8 mouse cellular contexts compared by ENCODE assay signal in the genomic region with DNA sequence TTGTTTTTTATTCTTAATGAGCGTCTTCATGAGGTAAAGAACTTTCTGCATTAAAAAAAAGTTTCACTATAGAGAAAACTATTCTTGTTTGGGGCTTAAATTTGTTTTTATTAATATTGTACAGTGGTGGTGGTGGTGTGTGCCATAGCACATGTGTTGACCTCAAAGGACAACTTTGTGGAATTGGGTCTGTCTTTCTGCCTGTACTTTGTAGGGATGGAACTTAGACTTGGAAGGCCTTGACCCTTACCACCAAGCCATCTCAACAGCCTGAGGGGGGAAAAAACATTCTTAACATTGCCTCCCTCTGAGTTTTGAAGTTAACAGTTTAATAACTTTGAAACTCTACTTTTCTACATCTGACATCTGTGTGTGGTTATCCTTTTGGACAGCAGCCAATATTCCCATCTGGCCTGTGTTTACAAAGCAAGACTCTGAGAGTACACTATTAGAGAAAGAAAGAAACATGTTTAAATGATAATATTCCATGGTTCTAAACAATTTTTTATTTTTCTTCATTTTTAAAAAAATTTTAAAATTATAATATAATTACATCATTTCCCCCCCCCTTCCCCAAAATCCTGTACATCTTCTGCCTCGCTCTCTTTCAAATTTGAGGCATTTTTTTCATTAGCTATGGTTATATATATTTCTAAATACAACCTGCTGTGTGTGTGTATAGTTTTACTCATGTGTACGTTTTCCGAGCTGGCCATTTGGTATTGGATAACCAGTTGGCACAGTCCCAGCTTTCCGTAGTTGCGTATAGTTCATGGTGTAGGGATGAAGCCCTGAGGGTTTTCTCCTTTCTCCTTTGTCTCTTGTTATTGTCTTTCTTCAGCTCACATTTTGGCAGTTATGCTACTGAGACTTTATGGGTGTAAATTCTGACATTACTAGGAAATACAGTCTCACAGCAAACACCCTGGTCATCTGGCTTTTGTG. TPM values are rescaled to one million over a fixed set of nuclear protein-coding genes. Genes with fewer than 3 reads are reported as not detected.
DNase-seq lines count a peak whose midpoint lies in the region; ATAC-seq lines count a peak whose summit lies in the region.

No protein-coding gene starts in this region.

- DNase-seq in gastrocnemius, postnatal 14 days, result peak; percentile 26
- no peak for DNase-seq in gastrocnemius, postnatal 25 days
- peak; percentile 25 for DNase-seq in ovary, postnatal 14 days (ENCODE audit: low spot score)
- no peak for DNase-seq in ovary, postnatal 10 days (ENCODE audit: low spot score)
- DNase-seq in layer of hippocampus, adult 11-12 months (ENCODE audit: low spot score), result peak; percentile 52
- DNase-seq in thymus, postnatal 10 days (ENCODE audit: low spot score in 2 of 2), result no peak

- no peaks in the 10 kb centered on the region for H3K4me1 ChIP-seq in stomach, embryonic 15.5 days

- 41% methylated on average over 6 of the region's 6 CpGs for WGBS in stomach, embryonic 15.5 days

- H3K9ac ChIP-seq in stomach, embryonic 15.5 days, result no peak overlapping the region

- no peak overlapping the region for H3K4me3 ChIP-seq in stomach, embryonic 15.5 days (replicated peaks)

- intact Hi-C loops in gastrocnemius, postnatal 14 days (cut with DNase I; ENCODE audit: low total_unique reads), result no loop called here

- H3K4me2 ChIP-seq in stomach, embryonic 15.5 days, result no peak overlapping the region

- no peaks in the 10 kb centered on the region for H3K27me3 ChIP-seq in stomach, embryonic 15.5 days (replicated peaks)

- no peak for ATAC-seq in stomach, embryonic 15.5 days (ENCODE audit: insufficient read depth, low FRiP score, low read depth)
- ATAC-seq in erythroblast, adult 5-6 weeks (replicated peaks; ENCODE audit: low FRiP score, poor library complexity, severe bottlenecking), result no peak

- H3K27ac ChIP-seq in stomach, embryonic 15.5 days, result peak overlapping the region; percentile 18; the same call in 1 of the 2 replicates

- H3K9me3 ChIP-seq in stomach, embryonic 15.5 days, result no peaks in the 10 kb centered on the region

- H3K36me3 ChIP-seq in stomach, embryonic 15.5 days, result no peaks in the 10 kb centered on the region

RNA-seq across cellular contexts. Expression of gene Pdcd1lg2, which starts 2.0 kb away (rescaled TPM):
- not detected for total RNA-seq in gastrocnemius, postnatal 14 days (2021)
- not detected for total RNA-seq in gastrocnemius, postnatal 25 days (2021)
- not detected in 2 replicates for polyA plus RNA-seq in stomach, embryonic 15.5 days (2015; fragmentation: Nextera tagmentation; extraction: Ambion mirVana)
- not detected in 2 replicates for total RNA-seq in erythroblast, adult 5-6 weeks (2015; ENCODE audit: low replicate concordance)
- 0.42 TPM in 1 of 2 replicates, not detected in the other for total RNA-seq in erythroblast, adult 5-6 weeks (2017; ENCODE audit: low replicate concordance)

RNA-seq across cellular contexts. Expression of gene Cd274, which starts 45.5 kb away (rescaled TPM):
- under 1 TPM; 0.53 to 0.64 TPM for total RNA-seq in gastrocnemius, postnatal 14 days (2021)
- total RNA-seq in gastrocnemius, postnatal 25 days (2021), result under 1 TPM; 0.67 to 0.77 TPM
- polyA plus RNA-seq in stomach, embryonic 15.5 days (2015; fragmentation: Nextera tagmentation; extraction: Ambion mirVana), result 0.28 and 0.40 TPM in 2 replicates
- 0.58 and 4.6 TPM in 2 replicates for total RNA-seq in erythroblast, adult 5-6 weeks (2015; ENCODE audit: low replicate concordance)
- total RNA-seq in erythroblast, adult 5-6 weeks (2017; ENCODE audit: low replicate concordance), result 3.6 and 4.6 TPM in 2 replicates

RNA-seq across cellular contexts. Expression of gene Plgrkt, which starts 45.6 kb away (rescaled TPM):
- 10 to 100 TPM; 19.9 to 22.5 TPM for total RNA-seq in gastrocnemius, postnatal 14 days (2021)
- 10 to 100 TPM; 13.7 to 15.1 TPM for total RNA-seq in gastrocnemius, postnatal 25 days (2021)
- polyA plus RNA-seq in stomach, embryonic 15.5 days (2015; fragmentation: Nextera tagmentation; extraction: Ambion mirVana), result 81.9 and 94.6 TPM in 2 replicates
- 61.0 and 81.7 TPM in 2 replicates for total RNA-seq in erythroblast, adult 5-6 weeks (2015; ENCODE audit: low replicate concordance)
- 38.1 and 73.6 TPM in 2 replicates for total RNA-seq in erythroblast, adult 5-6 weeks (2017; ENCODE audit: low replicate concordance)

Comparison
In these comparisons a context has a peak if more than half of its experiments do, and no peak if none do; other contexts are left out.
1. DNase-seq: peak in gastrocnemius, postnatal 14 days (single experiment), ovary, postnatal 14 days (single experiment) and layer of hippocampus, adult 11-12 months (single experiment); none in gastrocnemius, postnatal 25 days (single experiment), ovary, postnatal 10 days (single experiment) and thymus, postnatal 10 days (0 of 2).